Mouse (Mus musculus) kidney, adult 2 months (tissue): ENCODE measurements around the gene C130032M10Rik. TPM values are rescaled to one million over a fixed set of nuclear protein-coding genes. Genes with fewer than 3 reads are reported as not detected.

ENCODE experiments used
- DNase-seq: peaks from one replicate; pipeline ENCODE4 v3.0.0; 2021
- H3K27ac ChIP-seq: fragments of 200-500 bp; 2 replicates; pipeline ENCODE4 v1.5.1; 2012; ENCODE audit warnings: low read depth, low read length, control low read depth, inconsistent platforms; ENCODE audit not compliant: insufficient read depth
- H3K27me3 ChIP-seq: fragments of 200-500 bp; replicated peaks from 2 replicates; pipeline ENCODE4 v1.6.1; 2012; ENCODE audit warnings: mild to moderate bottlenecking, moderate library complexity, low read length, inconsistent platforms; ENCODE audit not compliant: control insufficient read depth, insufficient read depth
- H3K36me3 ChIP-seq: fragments of 200-500 bp; 2 replicates; pipeline ENCODE4 v1.6.1; 2012; ENCODE audit warnings: mild to moderate bottlenecking, moderate library complexity, low read length, inconsistent platforms; ENCODE audit not compliant: control insufficient read depth, insufficient read depth
- H3K4me1 ChIP-seq: fragments of 200-500 bp; 2 replicates; pipeline ENCODE4 v1.6.1; 2011; ENCODE audit warnings: low read length; ENCODE audit not compliant: control insufficient read depth, insufficient read depth
- H3K4me3 ChIP-seq: fragments of 200-500 bp; 2 replicates; pipeline ENCODE4 v1.5.1; 2011; ENCODE audit warnings: mild to moderate bottlenecking, low read depth, low read length, control low read depth; ENCODE audit not compliant: insufficient read depth
- CTCF ChIP-seq: fragments of 200-500 bp; conservative IDR thresholded peaks from 2 replicates; pipeline ENCODE4 v1.5.1; 2011; ENCODE audit warnings: low read depth, mild to moderate bottlenecking, control low read depth, low read length, moderate library complexity, mixed read lengths; ENCODE audit not compliant: insufficient read depth, insufficient read length
- POLR2A ChIP-seq: fragments of 200-500 bp; IDR thresholded peaks from one replicate; pipeline ENCODE4 v1.6.1; 2011; ENCODE audit warnings: low read depth, low read length, control low read depth
- WGBS: fragments of 180-500 bp; shearing (Covaris S2); methylation state at CpG from one replicate; pipeline ENCODE4 v1.1.7; 2018; 5-methylcytosine and 5-hydroxymethylcytosine counted together
- polyA plus RNA-seq: library from polyadenylated mRNA; depleted of rRNA; stranded (reverse); fragments of >200 nt; gene quantifications from 2 replicates; pipeline ENCODE4 v1.2.3, GENCODE M21; 2012

Gene C130032M10Rik
- polyA plus RNA-seq, 1 experiment: not detected

DNA sequence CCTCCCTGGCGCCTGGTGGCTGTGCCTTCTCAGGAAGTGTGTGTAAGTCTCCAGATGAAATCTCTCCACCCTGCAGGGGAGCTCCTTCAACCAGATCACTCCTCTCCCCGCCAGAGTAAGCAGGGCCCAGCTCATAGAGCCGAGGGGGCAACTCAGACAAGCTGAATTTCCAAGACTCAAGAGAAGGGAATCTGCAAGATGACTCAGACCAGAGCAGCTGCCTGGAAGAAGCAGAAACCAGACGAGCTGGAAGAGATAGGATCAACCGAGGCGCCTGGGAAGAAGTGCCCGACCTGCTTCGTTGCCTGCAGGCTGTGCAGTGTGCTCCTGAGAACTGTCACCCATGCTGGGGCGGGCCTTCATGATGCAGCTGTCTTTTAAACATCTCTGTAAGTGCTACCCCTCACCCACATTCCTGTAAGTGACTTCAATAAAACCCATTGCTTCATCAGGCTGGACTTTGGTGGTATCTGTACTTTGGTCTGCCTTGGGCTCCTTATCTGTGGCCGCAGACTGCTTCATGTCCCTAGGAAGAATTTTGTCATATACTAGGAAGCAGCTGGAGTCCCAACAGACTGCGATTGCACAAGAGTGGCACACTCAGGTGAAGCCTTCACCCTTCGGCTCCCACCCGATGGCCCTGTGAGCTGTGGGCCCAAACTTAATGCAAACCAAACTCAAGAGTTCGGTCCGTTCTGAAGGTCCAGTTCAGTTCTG is 12.6 kb upstream of the C130032M10Rik start:
- DNase-seq: no peak
- no peak overlapping the region for H3K27ac ChIP-seq
- TF ChIP-seq POLR2A (no peak), CTCF (no peak)

DNA sequence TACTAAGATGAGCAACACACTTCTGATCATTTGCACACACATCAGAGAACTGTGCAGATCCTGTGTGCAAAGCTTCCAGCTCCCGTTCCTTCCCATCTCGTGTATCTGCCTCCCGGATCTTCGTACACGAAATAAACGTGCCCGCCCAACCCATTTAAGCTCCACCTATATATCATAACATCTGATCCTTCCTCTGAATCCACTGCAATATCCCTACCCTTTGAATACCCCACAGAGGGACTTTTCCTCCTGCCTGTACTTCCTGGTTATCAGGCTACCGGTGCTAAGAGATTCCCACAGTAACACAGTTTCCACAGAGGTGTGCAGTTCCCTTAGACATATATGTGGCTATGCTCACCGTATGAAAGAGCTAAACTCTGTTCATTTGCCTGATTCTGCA is 10.7 kb upstream of the C130032M10Rik start, which contains the start of gene Ccr4:
TSS of gene Ccr4 (minus strand) at position 101 of the 400 bp plus-strand sequence.
- Histone ChIP-seq H3K4me1 (no peaks in the 10 kb centered on the region), H3K27ac (no peak within 1 kb of the TSS), H3K27me3 (no peaks in the 10 kb centered on the region), H3K4me3 (no peak within 1 kb of the TSS), H3K36me3 (no peaks in the 10 kb centered on the region)
- no peak for DNase-seq
- TF ChIP-seq POLR2A (no peak), CTCF (no peak)
- WGBS: 83% methylated on average over 9 of the region's 9 CpGs

More for the DNA sequence above, 12.6 kb upstream of the C130032M10Rik start:
- Histone ChIP-seq H3K4me1 (no peaks in the 10 kb centered on the region), H3K36me3 (no peaks in the 10 kb centered on the region), H3K4me3 (no peak overlapping the region), H3K27me3 (no peaks in the 10 kb centered on the region)
- WGBS: 75% methylated on average over 15 of the region's 15 CpGs

- TF ChIP-seq CTCF (no peak), POLR2A (no peak)
- Histone ChIP-seq H3K36me3 (no peaks in the 10 kb centered on the region), H3K4me1 (no peaks in the 10 kb centered on the region), H3K27me3 (no peaks in the 10 kb centered on the region), H3K4me3 (no peak overlapping the region), H3K27ac (no peak overlapping the region)
- 62% methylated on average over 4 of the region's 4 CpGs for WGBS
- no peak for DNase-seq
Measured at GRCm38 (mm10) chr9:114506564-114506963, 8.9 kb upstream of the C130032M10Rik start.

- Histone ChIP-seq H3K4me1 (no peaks in the 10 kb centered on the region), H3K4me3 (no peak overlapping the region), H3K27me3 (no peaks in the 10 kb centered on the region), H3K27ac (no peak overlapping the region), H3K36me3 (no peaks in the 10 kb centered on the region)
- WGBS: 68% methylated on average over 9 of the region's 9 CpGs
- no peak for TF ChIP-seq POLR2A
- no peak for TF ChIP-seq CTCF
- DNase-seq: no peak
Measured at GRCm38 (mm10) chr9:114507421-114507820, 8.1 kb upstream of the C130032M10Rik start.

- Histone ChIP-seq H3K27ac (no peak overlapping the region), H3K36me3 (no peaks in the 10 kb centered on the region), H3K27me3 (no peaks in the 10 kb centered on the region), H3K4me1 (no peaks in the 10 kb centered on the region), H3K4me3 (no peak overlapping the region)
- TF ChIP-seq POLR2A: no peak
- DNase-seq: no peak
- WGBS: 95% methylated on average over 9 of the region's 9 CpGs
Measured at GRCm38 (mm10) chr9:114509785-114510184, 5.7 kb upstream of the C130032M10Rik start.

DNA sequence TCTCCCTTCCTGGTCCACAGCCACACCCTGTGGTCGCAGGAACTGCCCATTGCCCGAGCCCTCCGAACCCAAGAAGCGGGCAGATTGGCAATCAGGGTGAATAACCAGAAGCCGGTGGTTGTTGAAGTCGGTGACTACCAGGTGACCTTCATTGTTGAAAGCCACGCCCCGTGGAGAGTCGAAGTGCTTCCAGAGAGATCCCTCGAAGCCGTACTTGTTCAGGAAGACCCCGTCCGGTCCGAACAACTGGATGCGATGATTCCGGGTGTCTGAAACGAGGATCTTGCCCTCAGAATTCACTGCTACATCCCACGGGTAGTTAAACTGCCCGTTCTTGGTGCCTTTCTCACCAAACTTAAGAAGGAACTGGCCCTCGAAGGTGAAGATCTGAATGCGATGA is 2.7 kb upstream of the C130032M10Rik start:
- Histone ChIP-seq H3K4me1 (no peaks in the 10 kb centered on the region), H3K27me3 (no peaks in the 10 kb centered on the region), H3K36me3 (no peaks in the 10 kb centered on the region), H3K27ac (no peak overlapping the region), H3K4me3 (no peak overlapping the region)
- DNase-seq: no peak
- no peak for TF ChIP-seq CTCF
- no peak for TF ChIP-seq POLR2A
- WGBS: 98% methylated on average over 21 of the region's 21 CpGs

DNA sequence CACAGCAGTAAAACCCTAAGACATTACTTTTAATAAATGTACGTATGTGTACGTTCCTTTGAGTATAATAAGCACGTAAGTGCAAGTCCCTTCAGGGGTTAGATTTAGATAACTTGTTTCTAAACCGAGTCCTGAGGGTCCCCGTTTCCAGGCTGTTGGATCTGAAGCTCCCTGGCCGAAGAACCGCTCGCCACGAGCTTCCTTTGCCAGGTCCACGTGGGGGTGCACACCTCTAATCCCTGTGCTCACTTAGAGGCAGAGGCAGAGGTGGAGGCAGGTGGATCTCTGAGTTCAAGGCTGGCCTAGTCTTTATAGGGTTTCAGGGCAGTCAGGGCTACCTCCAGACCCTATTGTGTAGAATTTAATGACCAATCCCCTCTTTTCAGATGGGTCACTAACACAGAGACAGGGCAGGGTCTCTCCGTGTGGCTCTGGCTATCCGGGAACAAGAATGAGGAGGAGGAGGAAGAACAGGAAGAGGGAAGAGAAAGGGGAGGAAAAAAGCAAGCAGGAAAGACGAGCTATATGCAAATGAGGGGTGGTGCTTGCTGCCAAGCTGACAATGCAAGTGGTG is 2.5 kb downstream of the C130032M10Rik start:
- no peaks in the 10 kb centered on the region for H3K36me3 ChIP-seq
- no peak for DNase-seq
- 73% methylated on average over 13 of the region's 13 CpGs for WGBS
- TF ChIP-seq CTCF (no peak), POLR2A (no peak)
- H3K27me3 ChIP-seq: no peaks in the 10 kb centered on the region
- H3K27ac ChIP-seq: no peak overlapping the region
- no peak overlapping the region for H3K4me3 ChIP-seq
- no peaks in the 10 kb centered on the region for H3K4me1 ChIP-seq
